Mouse (Mus musculus) neural tube, embryonic 13.5 days (tissue): ENCODE results near the gene Exoc4. TPM values are rescaled to one million over a fixed set of nuclear protein-coding genes. Genes with fewer than 3 reads are reported as not detected.

Experiments
- ATAC-seq: fragments of 200-750 bp; cut with Nextera tagmentation; 2 replicates; pipeline ENCODE4 v1.8.0; 2017; ENCODE audit warnings: low read depth, mild to moderate bottlenecking, moderate TSS enrichment, moderate library complexity
- H3K27ac ChIP-seq: fragments of 300-500 bp; sonication (generic); replicated peaks from 2 replicates; pipeline ENCODE4 v1.5.1; 2015; ENCODE audit warnings: moderate library complexity, mild to moderate bottlenecking, inconsistent platforms
- H3K27me3 ChIP-seq: fragments of 300-500 bp; sonication (generic); 2 replicates; pipeline ENCODE4 v1.6.1; 2015; ENCODE audit warnings: mild to moderate bottlenecking, inconsistent platforms
- H3K36me3 ChIP-seq: fragments of 300-500 bp; sonication (generic); 2 replicates; pipeline ENCODE4 v1.6.1; 2015; ENCODE audit warnings: mild to moderate bottlenecking, inconsistent platforms
- H3K4me1 ChIP-seq: fragments of 300-500 bp; sonication (generic); replicated peaks from 2 replicates; pipeline ENCODE4 v1.6.1; 2015; ENCODE audit warnings: inconsistent platforms
- H3K4me2 ChIP-seq: fragments of 300-500 bp; sonication (generic); 2 replicates; pipeline ENCODE4 v1.6.1; 2015; ENCODE audit warnings: inconsistent platforms, mild to moderate bottlenecking, moderate library complexity
- H3K4me3 ChIP-seq: fragments of 300-500 bp; sonication (generic); 2 replicates; pipeline ENCODE4 v1.5.1; 2015; ENCODE audit warnings: mild to moderate bottlenecking, inconsistent platforms
- H3K9ac ChIP-seq: fragments of 300-500 bp; sonication (generic); 2 replicates; pipeline ENCODE4 v1.6.1; 2015; ENCODE audit warnings: moderate library complexity, mild to moderate bottlenecking, inconsistent platforms
- H3K9me3 ChIP-seq: fragments of 300-500 bp; sonication (generic); 2 replicates; pipeline ENCODE4 v1.6.1; 2016; ENCODE audit warnings: inconsistent platforms
- WGBS: fragments of 180-500 bp; shearing (Covaris S2); methylation state at CpG from one replicate; pipeline ENCODE4 v1.1.7; 2015; 5-methylcytosine and 5-hydroxymethylcytosine counted together
- polyA plus RNA-seq: library from polyadenylated mRNA; unstranded; fragments of >200 nt; fragmentation: Nextera tagmentation; extraction: Ambion mirVana; gene quantifications from 2 replicates; pipeline ENCODE4 v1.2.1, GENCODE M21; 2015

Exoc4 gene
- polyA plus RNA-seq, 1 experiment from 2014 or later = 41.6 TPM

DNA sequence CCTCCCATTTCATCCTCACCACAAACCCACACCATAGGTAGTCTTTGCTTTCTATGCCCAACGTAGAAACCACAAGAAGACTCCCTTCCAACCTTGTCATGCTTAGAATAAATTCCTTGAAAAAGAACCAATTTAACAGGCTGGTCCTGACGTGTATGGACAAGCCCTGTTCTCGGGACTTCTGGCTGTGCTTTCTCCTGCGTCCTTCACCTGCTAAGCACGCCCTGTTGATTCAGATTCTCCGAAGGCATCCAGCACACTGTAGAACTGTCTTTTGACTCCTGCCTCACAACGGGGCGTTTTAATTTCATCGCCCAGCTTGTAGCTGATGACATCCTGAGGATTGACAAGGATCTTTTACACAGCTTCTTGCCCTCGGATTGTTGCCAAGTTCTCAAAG, 727.7 kb downstream of the Exoc4 start:
- H3K9ac ChIP-seq = no peak overlapping the region
- no peak overlapping the region for H3K27ac ChIP-seq
- peaks cover 20% of the 10 kb centered on the region for H3K4me1 ChIP-seq
- H3K4me2 ChIP-seq = no peak overlapping the region
- H3K9me3 ChIP-seq = no peaks in the 10 kb centered on the region
- no peak for ATAC-seq
- no peaks in the 10 kb centered on the region for H3K27me3 ChIP-seq
- H3K36me3 ChIP-seq = 0 out of 2 replicates have a peak, but pooled peaks cover 9% of the 10 kb centered on the region
- 82% methylated on average over 10 of the region's 10 CpGs for WGBS
- no peak overlapping the region for H3K4me3 ChIP-seq

DNA sequence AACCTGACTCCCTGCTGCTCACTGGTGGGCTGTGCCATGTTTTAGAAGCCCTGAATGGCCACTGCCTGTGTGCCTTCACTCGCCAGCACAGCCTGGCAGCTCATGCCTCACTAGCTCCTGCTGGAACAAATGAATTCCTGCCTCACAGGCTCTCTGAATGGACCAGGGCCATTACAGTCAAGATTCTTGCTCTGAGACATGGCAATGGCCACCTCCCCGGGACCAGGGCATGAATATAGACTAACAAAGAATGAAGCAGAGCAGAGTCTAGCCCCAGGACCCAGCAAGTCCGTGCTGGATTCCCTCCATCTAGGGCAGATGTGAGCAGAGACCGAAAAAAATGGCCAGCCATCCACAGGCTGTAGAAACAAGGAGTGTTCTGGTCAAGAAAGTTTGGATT, 728.6 kb downstream of the Exoc4 start:
- no peaks in the 10 kb centered on the region for H3K9me3 ChIP-seq
- ATAC-seq = peak; percentile 34; the same call in 1 of the 2 replicates
- 0 out of 2 replicates have a peak, but pooled peaks cover 5% of the 10 kb centered on the region for H3K36me3 ChIP-seq
- H3K4me2 ChIP-seq = no peak overlapping the region
- H3K27me3 ChIP-seq = no peaks in the 10 kb centered on the region
- peaks cover 20% of the 10 kb centered on the region for H3K4me1 ChIP-seq
- no peak overlapping the region for H3K4me3 ChIP-seq
- no peak overlapping the region for H3K9ac ChIP-seq
- peak overlapping the region; percentile 43; the same call in 1 of the 2 replicates for H3K27ac ChIP-seq
- WGBS = 33% methylated on average over 4 of the region's 4 CpGs

DNA sequence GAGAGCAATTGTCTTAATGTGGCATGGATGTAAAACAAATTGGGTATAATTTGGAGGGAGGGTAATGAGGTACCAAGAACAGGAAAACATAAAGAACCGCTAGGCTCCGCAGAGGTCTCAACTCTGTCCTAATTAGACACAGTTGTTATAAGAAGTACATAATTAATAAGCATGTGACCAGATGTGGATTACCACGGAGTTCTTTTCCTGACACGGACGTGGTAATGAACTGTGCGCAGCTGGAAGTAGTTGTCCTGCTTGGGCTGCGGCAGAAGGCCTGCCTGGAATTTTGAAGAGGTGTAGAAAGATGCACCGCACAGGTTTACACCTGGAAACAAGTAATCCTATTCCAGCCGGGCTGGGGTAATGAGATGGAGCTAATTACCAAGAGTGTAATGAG, 729.0 kb downstream of the Exoc4 start:
- H3K4me1 ChIP-seq = peaks cover 20% of the 10 kb centered on the region
- 0 out of 2 replicates have a peak, but pooled peaks cover 5% of the 10 kb centered on the region for H3K36me3 ChIP-seq
- H3K4me2 ChIP-seq = no peak overlapping the region
- H3K9ac ChIP-seq = no peak overlapping the region
- peak overlapping the region; percentile 43; the same call in 1 of the 2 replicates for H3K27ac ChIP-seq
- no peak overlapping the region for H3K4me3 ChIP-seq
- ATAC-seq = peak; percentile 42; the same call in 1 of the 2 replicates
- H3K9me3 ChIP-seq = no peaks in the 10 kb centered on the region
- 47% methylated on average over 9 of the region's 9 CpGs for WGBS
- no peaks in the 10 kb centered on the region for H3K27me3 ChIP-seq

DNA sequence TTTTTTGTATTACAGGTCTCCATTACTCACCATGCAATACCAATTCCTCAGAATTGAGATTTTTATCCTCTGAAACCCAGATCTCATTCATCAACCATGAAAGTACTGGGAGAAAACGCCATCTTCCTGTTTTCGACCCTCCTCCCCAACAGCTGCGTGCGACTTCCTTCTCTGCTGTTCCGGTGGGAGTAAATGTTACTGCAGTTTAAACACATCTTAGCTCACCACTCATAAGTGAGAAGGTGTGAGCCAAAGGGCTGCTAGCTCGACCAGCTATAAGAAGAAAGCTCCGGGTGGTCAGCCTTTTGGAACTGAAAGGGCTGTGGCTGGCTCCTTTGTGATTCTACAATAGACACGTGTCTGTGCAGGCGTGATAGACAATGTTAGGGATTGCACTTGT, 733.8 kb downstream of the Exoc4 start:
- Histone ChIP-seq H3K4me1 (peaks cover 8% of the 10 kb centered on the region), H3K9me3 (no peaks in the 10 kb centered on the region), H3K4me3 (no peak overlapping the region), H3K27ac (no peak overlapping the region), H3K36me3 (no peaks in the 10 kb centered on the region), H3K9ac (no peak overlapping the region), H3K27me3 (no peaks in the 10 kb centered on the region), H3K4me2 (no peak overlapping the region)
- 83% methylated on average over 9 of the region's 9 CpGs for WGBS
- ATAC-seq = no peak

DNA sequence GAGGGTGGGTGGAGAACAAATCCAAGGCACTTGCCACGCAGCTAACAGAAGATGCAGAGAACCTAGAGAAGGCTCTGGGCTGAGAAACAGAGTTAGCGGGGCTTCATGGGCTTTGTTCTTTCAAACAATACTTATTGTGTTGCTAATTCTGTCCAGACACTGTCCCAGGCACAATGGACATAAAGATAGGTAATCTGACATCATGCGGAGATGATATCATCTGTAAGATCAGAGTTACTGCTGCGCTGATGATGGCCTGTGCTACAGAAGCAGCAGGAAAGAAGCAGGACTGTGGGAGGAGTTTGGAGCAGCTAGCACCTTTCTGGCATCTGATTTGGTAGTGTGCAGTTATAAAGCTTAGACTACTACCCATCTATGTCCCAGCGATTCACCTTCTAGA, 738.2 kb downstream of the Exoc4 start:
- Histone ChIP-seq H3K9me3 (no peaks in the 10 kb centered on the region), H3K27ac (no peak overlapping the region), H3K4me2 (no peak overlapping the region), H3K4me3 (no peak overlapping the region), H3K9ac (no peak overlapping the region), H3K36me3 (no peaks in the 10 kb centered on the region), H3K4me1 (peaks cover 1% of the 10 kb centered on the region; the same call in 1 of the 2 replicates), H3K27me3 (no peaks in the 10 kb centered on the region)
- WGBS = 71% methylated on average over 5 of the region's 5 CpGs
- no peak for ATAC-seq

DNA sequence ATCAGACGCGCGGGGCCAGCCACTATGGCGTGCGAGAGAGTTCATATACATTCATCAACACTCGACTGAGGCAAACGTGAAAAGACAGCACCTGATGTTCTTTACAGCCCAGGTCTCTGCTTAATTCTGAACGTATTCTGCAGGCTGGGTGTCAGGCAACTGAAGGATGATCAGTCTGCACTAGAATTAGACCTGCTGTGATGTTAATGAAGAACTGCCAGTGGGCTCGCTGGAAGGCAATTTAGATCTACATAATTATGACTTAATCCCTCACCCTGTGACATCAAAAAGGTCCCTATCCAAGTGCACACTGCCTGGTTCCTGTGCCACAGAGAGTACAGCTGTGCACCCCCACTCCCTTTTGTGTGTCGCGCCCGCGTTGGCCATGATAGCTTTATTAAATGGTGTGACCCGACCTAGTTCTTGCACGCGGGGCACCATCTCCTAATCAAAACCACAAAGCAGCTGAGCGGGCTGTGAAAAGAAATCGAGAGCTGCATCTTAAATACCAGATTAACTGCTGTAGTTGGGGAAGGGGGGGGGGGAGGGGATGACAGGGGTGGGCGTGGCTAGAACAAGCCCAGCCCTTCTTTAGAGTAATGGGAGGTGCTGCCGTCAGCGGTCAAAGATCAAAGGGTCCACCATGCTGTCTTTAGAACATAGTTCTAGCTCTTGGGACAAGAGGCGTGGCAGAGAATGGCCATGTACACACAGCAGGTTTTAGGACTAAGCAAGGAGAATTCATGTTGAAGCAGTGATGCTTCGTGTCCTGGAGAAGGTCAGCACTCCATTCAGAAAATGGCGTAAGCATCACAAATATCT, 743.5 kb downstream of the Exoc4 start:
- H3K27ac ChIP-seq = peak overlapping the region; percentile 67
- no peak overlapping the region for H3K9ac ChIP-seq
- no peaks in the 10 kb centered on the region for H3K27me3 ChIP-seq
- H3K4me2 ChIP-seq = peak overlapping the region; percentile 45
- peak; percentile 84 for ATAC-seq
- no peaks in the 10 kb centered on the region for H3K9me3 ChIP-seq
- 26% methylated on average over 24 of the region's 24 CpGs for WGBS
- peaks cover 18% of the 10 kb centered on the region; the same call in 1 of the 2 replicates for H3K4me1 ChIP-seq
- no peaks in the 10 kb centered on the region for H3K36me3 ChIP-seq
- peak overlapping the region; percentile 10 for H3K4me3 ChIP-seq

DNA sequence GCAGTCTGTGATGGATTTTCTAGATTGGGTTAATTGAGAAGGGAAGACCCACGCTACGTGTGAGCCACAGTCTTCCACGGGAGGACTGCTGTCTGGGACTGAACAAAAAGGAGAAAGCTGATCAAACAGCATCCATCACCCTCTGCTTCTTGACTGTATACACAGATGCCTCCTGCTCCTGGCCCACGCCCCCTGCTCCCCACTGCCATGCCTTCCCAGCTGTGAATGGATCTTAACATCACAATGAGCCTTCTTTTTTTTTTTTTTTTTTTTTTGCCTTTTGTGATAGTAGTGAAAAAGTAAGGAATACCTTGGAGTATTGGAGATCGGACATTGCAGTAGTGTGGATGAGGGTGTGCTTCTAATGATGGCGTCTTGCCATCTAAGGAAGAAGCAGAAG, 745.0 kb downstream of the Exoc4 start:
- Histone ChIP-seq H3K4me2 (no peak overlapping the region), H3K9ac (no peak overlapping the region), H3K36me3 (no peaks in the 10 kb centered on the region), H3K27ac (no peak overlapping the region), H3K27me3 (no peaks in the 10 kb centered on the region), H3K4me3 (no peak overlapping the region), H3K9me3 (no peaks in the 10 kb centered on the region), H3K4me1 (peaks cover 18% of the 10 kb centered on the region; the same call in 1 of the 2 replicates)
- no peak for ATAC-seq
- WGBS = 60% methylated on average over 6 of the region's 6 CpGs

DNA sequence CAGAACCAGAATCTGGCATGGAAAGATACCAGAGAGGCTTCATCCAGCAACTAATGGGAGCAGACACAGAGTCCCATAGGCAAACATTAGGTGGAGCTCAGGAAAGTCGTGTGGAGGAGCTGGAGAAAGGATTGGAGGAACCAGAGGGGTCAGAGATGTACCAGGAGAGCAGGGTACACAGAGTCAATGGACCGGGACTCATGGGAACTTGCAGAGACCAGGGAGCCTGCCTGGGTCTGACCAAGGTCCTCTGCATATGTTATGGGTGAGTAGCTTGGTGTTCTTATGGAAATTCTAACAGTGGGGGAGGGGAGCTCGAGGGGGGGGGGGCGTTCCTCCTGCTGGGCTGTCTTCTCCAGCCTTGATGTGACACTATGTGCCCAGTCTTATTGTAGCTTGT, 749.7 kb downstream of the Exoc4 start:
- Histone ChIP-seq H3K27me3 (no peaks in the 10 kb centered on the region), H3K36me3 (no peaks in the 10 kb centered on the region), H3K4me1 (0 out of 2 replicates have a peak, but pooled peaks cover 2% of the 10 kb centered on the region), H3K4me2 (no peak overlapping the region), H3K4me3 (no peak overlapping the region), H3K27ac (no peak overlapping the region), H3K9me3 (no peaks in the 10 kb centered on the region), H3K9ac (no peak overlapping the region)
- no peak for ATAC-seq
- 35% methylated on average over 4 of the region's 4 CpGs for WGBS

DNA sequence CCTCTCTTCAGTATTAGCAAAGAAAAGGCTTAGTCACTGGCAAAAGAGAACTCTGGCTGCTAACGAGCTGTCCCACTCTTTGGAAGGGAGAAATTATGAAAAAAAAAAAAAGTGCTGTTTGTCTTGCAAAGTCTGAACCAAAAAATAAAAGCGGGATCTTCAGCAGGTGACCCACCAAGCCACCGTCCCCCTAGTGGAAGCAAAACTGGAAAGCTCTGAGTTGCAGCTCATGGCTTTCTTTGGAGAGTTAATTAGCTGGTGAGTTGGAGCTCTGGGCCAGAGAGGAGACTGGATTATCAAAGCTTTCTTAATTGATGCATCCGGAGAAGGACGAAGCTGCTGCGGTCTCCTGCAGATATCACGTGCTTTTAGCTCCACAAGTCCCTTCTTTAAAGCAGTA, 750.6 kb downstream of the Exoc4 start:
- Histone ChIP-seq H3K27me3 (no peaks in the 10 kb centered on the region), H3K4me3 (no peak overlapping the region), H3K4me2 (no peak overlapping the region), H3K27ac (no peak overlapping the region), H3K9me3 (no peaks in the 10 kb centered on the region), H3K4me1 (no peaks in the 10 kb centered on the region), H3K36me3 (no peaks in the 10 kb centered on the region), H3K9ac (no peak overlapping the region)
- WGBS = 40% methylated on average over 7 of the region's 7 CpGs
- no peak for ATAC-seq

DNA sequence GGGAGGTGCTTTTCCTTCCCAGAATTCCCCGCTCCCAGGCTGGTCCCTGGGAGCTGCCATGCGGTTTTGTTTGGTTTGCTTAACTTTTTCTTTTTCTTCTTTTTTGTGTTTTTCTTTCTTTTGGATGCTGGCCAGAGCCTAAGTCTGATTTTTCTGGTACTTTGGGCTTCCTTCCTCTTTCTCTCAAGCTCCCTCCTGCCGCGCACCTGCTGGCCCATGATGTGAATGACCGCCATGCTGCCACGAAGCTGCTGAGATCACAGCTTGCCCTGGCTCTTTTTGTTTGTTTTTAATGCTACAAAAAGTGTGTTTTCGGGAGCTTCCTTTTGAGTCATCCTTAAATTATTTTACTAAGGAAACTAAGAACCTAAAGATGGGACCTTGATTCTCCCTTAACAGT, 751.8 kb downstream of the Exoc4 start:
- no peak overlapping the region for H3K4me2 ChIP-seq
- ATAC-seq = no peak

DNA sequence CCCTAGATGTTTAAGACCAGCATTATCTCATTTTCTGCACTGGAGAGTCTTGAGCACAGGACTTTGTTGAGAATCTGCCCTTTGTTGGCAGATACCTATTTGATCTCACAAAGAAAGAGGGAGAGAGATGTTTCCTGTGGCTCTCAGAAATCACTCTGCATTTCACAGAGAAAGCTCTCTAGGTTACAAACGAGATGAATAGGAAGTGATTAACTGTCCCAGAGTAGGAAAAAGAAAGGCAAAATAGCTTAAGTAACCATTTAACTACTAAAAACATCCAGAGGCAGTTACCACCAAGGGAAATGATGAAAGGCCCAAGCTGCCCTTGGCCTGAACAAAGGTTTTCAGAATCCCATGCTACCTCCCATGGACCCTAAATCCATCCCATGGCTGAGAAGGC, 754.1 kb downstream of the Exoc4 start:
- 18% methylated on average over 1 of the region's 1 CpGs for WGBS
- Histone ChIP-seq H3K36me3 (no peaks in the 10 kb centered on the region), H3K4me3 (no peak overlapping the region), H3K9me3 (no peaks in the 10 kb centered on the region), H3K4me2 (no peak overlapping the region), H3K27ac (no peak overlapping the region), H3K9ac (no peak overlapping the region), H3K4me1 (no peaks in the 10 kb centered on the region), H3K27me3 (no peaks in the 10 kb centered on the region)
- ATAC-seq = no peak

More for the DNA sequence above, 751.8 kb downstream of the Exoc4 start:
- Histone ChIP-seq H3K27me3 (no peaks in the 10 kb centered on the region), H3K4me3 (no peak overlapping the region), H3K36me3 (no peaks in the 10 kb centered on the region), H3K9me3 (no peaks in the 10 kb centered on the region), H3K9ac (no peak overlapping the region), H3K4me1 (no peaks in the 10 kb centered on the region), H3K27ac (no peak overlapping the region)
- WGBS = 86% methylated on average over 7 of the region's 7 CpGs

DNA sequence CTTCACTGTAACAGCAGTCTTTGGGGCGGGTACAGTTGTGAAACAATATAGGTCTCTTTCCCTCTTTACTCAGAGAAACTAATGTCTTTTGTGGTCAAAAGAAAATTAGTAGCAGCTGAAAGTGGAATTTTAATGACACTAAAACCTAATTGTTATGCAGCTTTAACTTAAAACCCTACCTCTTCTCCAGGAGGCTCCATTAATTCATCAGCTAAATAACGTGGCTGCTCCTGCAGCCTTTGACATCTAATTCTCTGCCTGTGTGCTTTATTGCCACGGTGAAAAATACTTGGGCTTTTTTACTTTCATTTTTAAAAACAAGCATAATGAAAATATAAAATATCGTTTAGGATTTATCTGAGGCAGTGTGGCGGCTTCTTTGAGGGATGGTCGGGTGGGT, 764.6 kb downstream of the Exoc4 start:
- no peaks in the 10 kb centered on the region for H3K36me3 ChIP-seq
- no peak overlapping the region for H3K9ac ChIP-seq
- H3K4me3 ChIP-seq = no peak overlapping the region
- no peak overlapping the region for H3K4me2 ChIP-seq
- H3K27me3 ChIP-seq = no peaks in the 10 kb centered on the region
- H3K4me1 ChIP-seq = peaks cover 4% of the 10 kb centered on the region; the same call in 1 of the 2 replicates
- no peaks in the 10 kb centered on the region; the same call in 1 of the 2 replicates for H3K9me3 ChIP-seq
- WGBS = 68% methylated on average over 6 of the region's 6 CpGs
- H3K27ac ChIP-seq = peak overlapping the region; percentile 47
- no peak for ATAC-seq
